Mouse (Mus musculus): ENCODE results near the gene AL607142.1.

The AL607142.1 gene

DNA sequence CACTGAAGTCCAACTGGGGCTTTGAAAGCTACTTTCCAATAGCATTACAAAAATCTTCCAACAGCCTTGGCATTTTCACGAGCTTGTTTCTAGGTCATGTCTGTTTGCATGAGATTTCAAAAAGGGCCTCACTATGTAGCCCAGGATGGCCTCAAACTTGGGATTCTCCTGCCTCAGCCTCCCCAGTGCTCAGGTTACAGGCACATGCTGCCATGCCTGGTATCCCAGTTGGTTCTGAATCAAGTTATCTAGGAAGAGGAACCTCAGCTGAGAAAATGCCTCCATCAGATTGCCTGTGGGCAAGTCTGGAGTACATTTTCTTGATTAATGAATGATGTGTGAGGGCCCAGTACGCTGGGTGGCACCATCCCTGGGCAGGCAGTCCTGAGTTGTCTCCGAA lies 6.6 kb upstream of the AL607142.1 start:
- no peak for DNase-seq

- DNase-seq: no peak
These were observed 6.0 kb upstream of the AL607142.1 start for GRCm38 (mm10) chr4:120058794-120059193.

DNA sequence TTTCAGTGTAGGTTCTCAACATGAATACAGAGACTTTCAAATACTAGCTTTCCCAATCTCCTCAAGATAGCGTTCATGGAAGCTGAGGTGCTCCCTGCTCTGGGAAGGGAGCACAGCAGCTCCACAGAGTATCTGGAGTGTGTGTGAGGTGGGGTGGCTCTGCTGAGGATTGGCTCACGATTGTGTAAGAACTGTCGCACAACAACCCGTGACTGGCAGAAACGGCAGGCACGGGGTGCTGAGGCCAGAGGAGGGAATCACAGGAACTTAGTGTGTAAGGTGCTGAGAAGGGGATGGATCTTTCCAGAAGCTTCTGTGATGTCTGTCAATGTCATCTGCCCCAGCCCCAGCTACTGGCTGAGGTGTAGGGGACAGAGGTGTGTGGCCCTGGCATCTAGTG lies 3.1 kb upstream of the AL607142.1 start:
- DNase-seq: no peak

DNA sequence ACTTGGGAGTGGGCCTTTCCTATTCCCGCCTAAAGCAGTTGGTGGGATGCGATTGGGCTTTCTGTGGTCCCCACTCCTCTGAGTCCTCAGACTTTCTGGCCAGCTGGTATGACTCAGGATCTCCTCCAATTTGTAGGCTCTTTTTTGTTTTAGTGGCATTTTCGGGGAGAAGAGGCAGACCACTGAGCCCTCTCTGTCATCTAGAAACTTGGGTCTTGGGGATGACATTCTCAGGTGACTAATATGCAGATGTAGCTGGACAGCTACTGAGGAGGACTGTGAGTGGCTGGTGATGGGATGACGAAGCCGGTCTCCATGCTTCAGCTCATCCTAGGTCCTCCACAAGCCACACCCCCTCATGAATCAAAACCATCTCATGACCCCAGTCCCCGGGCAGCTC lies 2.6 kb upstream of the AL607142.1 start:
- DNase-seq: no peak

- no peak for DNase-seq
These were observed 2.0 kb upstream of the AL607142.1 start for GRCm38 (mm10) chr4:120062754-120063153.

GRCm38 (mm10) chr4:120063353-120064124 lies 1.3 kb upstream of the AL607142.1 start:
- DNase-seq: no peak

DNA sequence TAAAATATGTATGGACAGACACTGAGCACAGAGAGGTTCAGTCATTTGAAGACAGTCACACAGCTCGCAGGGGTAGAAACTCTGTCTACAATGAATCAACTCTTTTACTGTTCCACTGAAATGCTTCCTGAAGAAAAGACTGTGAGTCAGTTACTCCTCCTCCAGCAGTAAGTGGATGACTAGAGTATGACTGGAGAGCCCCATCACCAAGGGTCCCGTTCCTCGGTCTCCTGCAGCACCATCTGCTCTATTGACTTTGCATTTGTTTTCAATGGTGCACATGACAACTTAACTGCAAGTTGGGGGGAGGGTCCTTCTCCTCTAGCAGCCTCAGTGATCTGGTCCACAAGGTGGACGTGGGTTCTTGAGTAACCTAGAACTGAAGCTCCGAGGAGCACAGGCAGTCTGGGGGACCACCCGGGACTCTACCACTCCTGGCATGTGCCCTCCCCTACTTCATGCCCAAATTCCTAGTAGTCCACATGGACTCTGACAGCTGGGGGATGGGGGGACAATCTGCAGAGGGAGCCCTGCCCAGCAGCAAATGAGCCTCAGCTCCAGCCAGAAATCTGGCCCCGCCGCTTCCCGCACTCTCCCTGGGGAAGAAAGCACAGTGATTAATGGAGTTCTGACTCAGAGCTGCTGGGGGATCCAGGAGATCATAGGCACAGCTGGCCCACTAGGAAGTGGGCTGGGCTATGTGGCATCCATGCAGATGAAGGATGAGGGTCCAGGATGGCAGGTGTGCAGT lies 2.2 kb downstream of the AL607142.1 start:
- no peak for DNase-seq

DNA sequence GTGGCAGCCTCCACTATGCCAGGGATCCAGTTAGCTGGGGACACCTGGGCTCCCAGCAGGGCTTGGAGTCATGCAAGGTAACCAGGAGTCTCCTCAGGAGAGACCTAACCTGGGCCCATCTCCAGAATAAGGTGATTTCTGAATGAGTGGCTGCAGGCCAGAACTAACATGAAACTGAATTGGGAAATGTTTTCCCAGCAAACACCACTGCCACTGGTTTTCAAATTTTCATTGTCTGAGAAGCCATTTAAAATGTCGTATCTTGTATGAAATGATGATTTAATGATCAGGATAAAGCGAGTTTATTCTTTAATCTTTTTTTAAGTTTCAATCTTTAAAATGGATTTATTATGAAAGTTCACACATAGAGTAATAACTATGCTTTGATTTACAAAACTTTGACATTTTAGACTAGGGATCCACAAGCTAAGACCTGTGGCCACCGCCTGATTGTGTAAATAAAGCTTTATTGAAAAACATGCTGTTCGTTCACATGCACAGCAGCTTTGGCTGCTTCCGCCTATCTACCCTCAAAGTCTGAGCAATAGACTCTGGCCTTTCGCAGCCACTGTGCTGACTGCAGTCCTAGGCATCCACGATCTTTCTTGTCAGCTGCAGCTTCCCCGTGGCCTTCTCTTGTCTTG lies 2.9 kb downstream of the AL607142.1 start:
- no peak for DNase-seq

DNA sequence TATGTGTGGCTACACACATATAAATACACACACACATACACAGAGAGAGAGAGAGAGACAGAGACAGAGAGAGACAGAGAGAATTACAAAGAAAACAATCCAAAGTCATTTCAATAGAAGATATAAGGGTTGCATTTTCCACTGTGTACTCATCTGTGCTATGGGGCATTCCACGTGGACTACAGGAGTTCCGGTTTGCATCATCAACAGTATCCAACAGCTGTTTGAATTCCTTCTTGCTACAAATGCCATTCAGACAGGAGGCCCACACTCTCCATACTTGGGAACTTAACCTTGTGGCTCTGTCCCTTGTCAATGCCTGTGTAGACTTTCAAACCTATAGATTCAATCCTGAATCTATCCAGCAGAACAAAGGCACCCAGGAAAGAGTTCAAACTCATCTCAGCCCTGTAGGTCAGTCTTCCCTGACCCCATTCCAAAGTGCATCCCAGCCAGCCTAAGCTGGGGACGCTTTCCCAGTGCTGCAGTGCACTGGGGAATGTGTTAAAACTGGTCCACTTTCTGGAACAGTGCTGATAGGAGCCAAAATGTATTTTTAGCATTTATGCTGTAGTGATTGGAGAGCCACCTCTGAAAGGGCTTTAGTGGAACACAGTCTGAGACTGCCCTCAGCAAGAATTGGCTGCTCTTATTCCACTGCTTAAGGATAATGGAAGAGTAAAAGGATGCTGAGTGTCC lies 4.2 kb downstream of the AL607142.1 start:
- no peak for DNase-seq

- no peak for DNase-seq
These were observed 4.8 kb downstream of the AL607142.1 start for GRCm38 (mm10) chr4:120069582-120069980.

DNA sequence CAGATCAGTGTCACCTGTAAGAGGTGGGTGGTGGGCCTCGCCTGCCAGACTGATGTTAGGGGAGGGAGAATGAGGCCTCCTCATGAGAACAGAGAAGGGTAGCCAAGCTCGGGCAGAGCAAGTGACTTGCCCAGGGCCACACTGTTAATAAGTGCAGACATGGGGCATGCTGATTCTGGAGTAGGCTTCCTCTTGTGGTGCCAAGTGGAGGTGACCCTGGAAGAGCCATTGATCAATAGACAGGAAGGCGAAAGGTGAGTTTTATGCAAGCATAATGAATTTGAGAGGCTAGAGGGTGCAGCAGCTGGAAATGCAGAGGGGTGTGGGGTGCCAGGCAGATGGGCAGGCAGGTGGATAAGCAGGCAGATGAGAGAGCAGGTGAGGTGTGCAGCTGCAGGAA lies 6.6 kb downstream of the AL607142.1 start:
- DNase-seq: no peak

GRCm38 (mm10) chr4:120071842-120072507 lies 7.2 kb downstream of the AL607142.1 start:
- DNase-seq: no peak

DNA sequence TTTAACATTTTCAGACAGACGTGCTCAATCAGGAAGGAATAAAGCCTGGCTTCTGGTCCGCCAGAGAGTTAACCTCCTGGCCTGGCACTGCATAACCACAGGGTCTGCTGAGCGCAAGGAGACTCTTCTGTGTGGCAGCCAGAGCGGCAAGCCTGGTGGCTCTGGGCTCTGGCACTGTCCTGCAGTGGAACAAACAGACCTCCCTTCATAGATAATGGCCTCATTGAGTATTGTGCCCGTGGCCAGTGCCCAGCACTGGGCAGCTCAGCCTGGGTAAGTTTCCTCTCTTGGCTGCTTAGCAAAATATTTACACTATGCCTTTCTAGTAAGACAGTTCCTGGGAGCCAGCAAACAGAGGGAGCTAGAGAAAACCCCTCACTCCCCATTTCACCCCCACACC lies 9.3 kb downstream of the AL607142.1 start:
- peak; percentile 83 for DNase-seq

GRCm38 (mm10) chr4:120077322-120077721 lies 12.5 kb downstream of the AL607142.1 start:
- no peak for DNase-seq

DNA sequence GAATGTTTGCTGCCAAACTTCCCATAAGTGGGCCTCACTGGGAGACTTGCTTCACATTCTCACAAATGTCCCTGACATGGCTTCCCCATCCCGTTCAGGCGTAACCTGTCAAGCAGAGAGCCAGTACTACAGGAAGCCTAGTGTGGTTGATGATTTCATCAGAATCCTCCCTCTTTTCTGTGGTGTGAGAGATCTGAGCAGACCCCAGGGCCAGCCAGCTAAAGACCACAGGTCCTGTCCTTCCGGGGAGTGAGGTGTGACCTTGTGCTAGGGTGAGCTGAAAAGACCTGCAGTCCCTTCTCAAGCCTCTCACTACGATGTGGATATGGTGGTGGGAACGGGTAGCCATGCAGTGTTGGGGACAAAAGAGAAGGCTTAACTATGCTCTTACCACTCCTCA lies 17.7 kb downstream of the AL607142.1 start:
- no peak for DNase-seq

DNA sequence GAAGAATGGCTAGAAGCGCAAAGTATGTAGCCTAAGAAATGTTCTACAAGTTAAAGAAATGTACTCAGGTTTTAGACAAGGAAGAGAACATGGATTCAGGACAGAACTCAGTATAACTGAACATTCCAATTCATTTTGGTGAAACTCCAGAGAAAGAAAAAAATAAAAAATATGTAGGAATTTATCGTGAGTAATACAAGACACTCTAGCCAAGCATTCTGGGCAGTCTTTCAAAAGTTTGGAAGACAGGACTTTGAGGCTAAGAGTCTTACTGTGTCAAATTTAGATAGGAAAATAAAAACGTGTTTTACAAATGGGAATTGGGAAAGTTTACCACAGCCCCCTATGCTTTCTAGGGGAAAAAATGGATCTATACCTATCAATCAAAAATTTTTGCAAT lies 18.9 kb downstream of the AL607142.1 start:
- DNase-seq: no peak

GRCm38 (mm10) chr4:120089536-120089935 lies 24.7 kb downstream of the AL607142.1 start:
- no peak for DNase-seq

- no peak for DNase-seq
These were observed 27.4 kb downstream of the AL607142.1 start for GRCm38 (mm10) chr4:120091997-120092783.

- no peak for DNase-seq
These were observed 32.1 kb downstream of the AL607142.1 start for GRCm38 (mm10) chr4:120096935-120097334.

- no peak for DNase-seq
These were observed 36.4 kb downstream of the AL607142.1 start for GRCm38 (mm10) chr4:120101186-120101585.

GRCm38 (mm10) chr4:120104599-120104998 lies 39.8 kb downstream of the AL607142.1 start:
- peak; percentile 45 for DNase-seq

DNA sequence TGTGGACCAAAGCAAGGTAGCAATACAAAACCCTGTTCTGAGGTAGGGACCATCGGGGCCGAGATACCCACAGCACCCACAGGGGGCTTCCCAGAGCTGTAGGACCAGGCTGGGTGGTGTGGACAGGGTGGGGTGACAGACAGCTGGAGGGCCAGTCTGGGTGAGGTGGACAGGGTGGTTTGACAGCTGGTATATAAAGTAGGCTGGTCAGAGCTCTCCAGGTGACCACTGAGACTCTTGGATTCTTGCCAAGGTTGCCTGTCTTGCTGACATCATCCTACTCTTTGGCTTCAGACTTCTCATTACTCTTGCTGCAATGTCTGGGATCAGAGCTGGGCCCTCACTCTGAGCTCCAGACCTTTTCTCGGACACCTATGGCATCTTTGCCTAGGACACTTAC lies 41.6 kb downstream of the AL607142.1 start:
- no peak for DNase-seq
